Mouse (Mus musculus) stomach, embryonic 15.5 days (tissue): ENCODE measurements around the gene Tacc3. TPM values are rescaled to one million over a fixed set of nuclear protein-coding genes. Genes with fewer than 3 reads are reported as not detected.

ENCODE experiments used
- ATAC-seq: fragments of 200-750 bp; cut with Nextera tagmentation; 2 replicates; pipeline ENCODE4 v1.8.0; 2017; ENCODE audit warnings: low read depth, moderate number of reproducible peaks, moderate TSS enrichment; ENCODE audit not compliant: insufficient read depth, low FRiP score
- H3K27ac ChIP-seq: fragments of 300-500 bp; sonication (generic); 2 replicates; pipeline ENCODE4 v1.5.1; 2015; ENCODE audit warnings: mild to moderate bottlenecking, inconsistent platforms
- H3K27me3 ChIP-seq: fragments of 300-500 bp; sonication (generic); replicated peaks from 2 replicates; pipeline ENCODE4 v1.6.1; 2015; ENCODE audit warnings: inconsistent platforms
- H3K36me3 ChIP-seq: fragments of 300-500 bp; sonication (generic); 2 replicates; pipeline ENCODE4 v1.6.1; 2015; ENCODE audit warnings: inconsistent platforms
- H3K4me1 ChIP-seq: fragments of 300-500 bp; sonication (generic); 2 replicates; pipeline ENCODE4 v1.6.1; 2015; ENCODE audit warnings: inconsistent platforms
- H3K4me2 ChIP-seq: fragments of 300-500 bp; sonication (generic); 2 replicates; pipeline ENCODE4 v1.6.1; 2015; ENCODE audit warnings: mild to moderate bottlenecking, inconsistent platforms
- H3K4me3 ChIP-seq: fragments of 300-500 bp; sonication (generic); replicated peaks from 2 replicates; pipeline ENCODE4 v1.5.1; 2015; ENCODE audit warnings: inconsistent platforms
- H3K9ac ChIP-seq: fragments of 300-500 bp; sonication (generic); 2 replicates; pipeline ENCODE4 v1.6.1; 2015; ENCODE audit warnings: inconsistent platforms
- H3K9me3 ChIP-seq: fragments of 300-500 bp; sonication (generic); 2 replicates; pipeline ENCODE4 v1.6.1; 2016; ENCODE audit warnings: inconsistent platforms
- WGBS: fragments of 180-500 bp; shearing (Covaris S2); methylation state at CpG from one replicate; pipeline ENCODE4 v1.1.7; 2015; 5-methylcytosine and 5-hydroxymethylcytosine counted together
- polyA plus RNA-seq: library from polyadenylated mRNA; unstranded; fragments of >200 nt; fragmentation: Nextera tagmentation; extraction: Ambion mirVana; gene quantifications from 2 replicates; pipeline ENCODE4 v1.2.1, GENCODE M21; 2015

Gene Tacc3
- polyA plus RNA-seq, 1 experiment from 2014 or later = 155 TPM

DNA sequence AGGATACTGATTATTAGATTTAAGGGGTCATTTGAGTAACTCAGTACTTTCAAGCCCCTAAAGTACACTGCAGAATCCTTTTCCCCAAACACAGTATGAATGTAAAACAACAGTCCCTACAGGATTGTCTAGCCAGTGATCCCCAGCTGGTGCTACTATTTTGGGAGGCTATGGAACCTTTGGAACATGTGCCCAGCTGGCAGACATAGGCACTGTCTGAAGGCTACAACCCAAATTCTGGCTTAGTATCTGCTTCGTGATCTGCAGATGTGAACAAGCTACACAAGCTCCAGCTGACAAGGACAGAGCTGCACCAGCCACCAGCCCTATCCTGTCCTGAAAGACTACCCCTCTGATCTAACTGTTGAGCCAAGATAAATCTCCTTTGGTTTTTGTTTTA, 25.4 kb upstream of the Tacc3 start:
- Histone ChIP-seq H3K36me3 (peaks cover 6% of the 10 kb centered on the region), H3K4me2 (no peak overlapping the region), H3K4me3 (no peak overlapping the region), H3K27me3 (no peaks in the 10 kb centered on the region), H3K9me3 (no peaks in the 10 kb centered on the region), H3K4me1 (peaks cover 8% of the 10 kb centered on the region; the same call in 1 of the 2 replicates), H3K9ac (no peak overlapping the region), H3K27ac (no peak overlapping the region)
- 91% methylated on average over 1 of the region's 1 CpGs for WGBS
- no peak for ATAC-seq

DNA sequence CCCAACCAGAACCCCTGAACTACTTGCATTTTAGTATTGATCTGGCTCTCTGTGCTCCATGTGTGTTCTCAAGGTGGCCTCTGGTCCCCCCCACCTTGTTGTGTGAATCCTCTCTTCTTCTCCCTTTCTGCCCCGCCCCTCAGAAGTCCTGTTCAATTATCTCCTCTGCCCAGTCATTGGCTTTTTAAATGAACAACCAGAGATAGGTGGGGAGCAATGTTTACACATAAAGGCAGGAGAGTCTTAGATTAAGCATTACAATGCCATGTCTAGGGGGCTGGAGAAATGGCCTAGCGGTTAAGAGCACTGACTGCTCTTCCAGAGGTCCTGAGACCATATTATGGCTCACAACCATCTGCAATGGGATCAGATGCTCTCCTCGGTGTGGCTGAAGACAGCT, 22.6 kb upstream of the Tacc3 start:
- H3K9me3 ChIP-seq = no peaks in the 10 kb centered on the region
- ATAC-seq = no peak
- no peak overlapping the region for H3K27ac ChIP-seq
- no peak overlapping the region for H3K4me3 ChIP-seq
- H3K9ac ChIP-seq = no peak overlapping the region
- H3K4me1 ChIP-seq = 0 out of 2 replicates have a peak, but pooled peaks cover 3% of the 10 kb centered on the region
- H3K27me3 ChIP-seq = no peaks in the 10 kb centered on the region
- peaks cover 16% of the 10 kb centered on the region for H3K36me3 ChIP-seq
- WGBS = 84% methylated on average over 3 of the region's 3 CpGs
- no peak overlapping the region for H3K4me2 ChIP-seq

DNA sequence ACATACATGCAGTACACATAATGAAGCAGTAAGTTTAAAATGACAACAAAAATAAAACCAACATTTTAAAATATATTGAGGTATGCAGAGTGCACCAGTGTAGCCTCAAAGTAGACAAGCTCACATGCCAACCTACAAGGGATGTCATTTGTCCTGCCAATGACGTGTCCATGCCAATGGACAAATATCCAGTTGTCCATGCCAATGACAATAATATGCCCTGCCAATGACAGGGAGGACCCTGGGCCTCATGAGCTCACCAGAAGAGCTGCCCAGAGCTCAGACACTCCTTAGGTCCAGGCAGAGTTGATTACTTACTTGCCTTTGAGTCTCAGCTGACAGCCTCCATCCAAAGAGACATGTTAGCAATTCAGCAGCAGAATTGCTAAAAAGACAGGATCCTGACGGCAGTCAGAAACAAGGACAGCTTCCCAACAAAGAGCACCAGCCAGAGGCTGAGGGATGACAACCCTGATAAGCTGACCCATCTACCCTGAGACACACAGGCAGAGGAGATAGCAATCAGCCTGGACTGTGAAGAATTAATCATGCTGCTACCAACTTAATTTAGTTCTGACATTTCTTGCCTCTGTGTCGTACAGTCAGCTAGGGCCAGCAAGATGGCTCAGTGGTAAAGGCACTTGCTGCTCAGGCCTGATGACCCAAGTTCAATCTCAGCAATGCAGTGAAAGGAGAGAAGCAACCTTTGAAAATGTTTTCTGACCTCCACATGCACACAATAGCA, 20.1 kb upstream of the Tacc3 start:
- peaks cover 25% of the 10 kb centered on the region for H3K36me3 ChIP-seq
- 77% methylated on average over 3 of the region's 3 CpGs for WGBS
- no peak overlapping the region for H3K4me2 ChIP-seq
- H3K27me3 ChIP-seq = no peaks in the 10 kb centered on the region
- no peak overlapping the region for H3K4me3 ChIP-seq
- H3K9ac ChIP-seq = no peak overlapping the region
- no peaks in the 10 kb centered on the region for H3K9me3 ChIP-seq
- no peaks in the 10 kb centered on the region for H3K4me1 ChIP-seq
- no peak for ATAC-seq
- H3K27ac ChIP-seq = no peak overlapping the region

DNA sequence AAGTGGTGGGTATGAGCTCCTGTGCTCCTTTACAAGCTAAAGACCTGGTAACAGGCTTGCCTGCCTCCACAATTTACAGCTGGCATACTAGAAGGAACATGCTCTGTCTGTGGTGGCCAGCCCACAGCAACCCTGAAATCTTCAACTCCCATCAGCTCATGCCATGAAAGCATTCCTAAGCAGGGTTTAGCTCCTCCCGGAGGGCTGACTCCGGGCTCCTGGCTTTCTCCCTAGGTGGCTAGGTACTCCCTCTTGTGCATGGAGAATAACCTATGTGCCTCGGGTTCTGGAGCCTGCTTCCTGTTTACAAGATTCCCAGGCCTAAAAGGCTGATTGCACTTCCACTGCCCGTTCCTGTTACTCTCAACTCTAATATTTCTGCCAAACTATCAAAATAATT, 19.1 kb upstream of the Tacc3 start:
- no peaks in the 10 kb centered on the region for H3K27me3 ChIP-seq
- H3K27ac ChIP-seq = no peak overlapping the region
- peaks cover 34% of the 10 kb centered on the region for H3K36me3 ChIP-seq
- H3K9me3 ChIP-seq = no peaks in the 10 kb centered on the region
- no peak overlapping the region for H3K4me3 ChIP-seq
- H3K4me2 ChIP-seq = no peak overlapping the region
- ATAC-seq = no peak
- no peak overlapping the region for H3K9ac ChIP-seq
- WGBS = 51% methylated on average over 4 of the region's 4 CpGs
- no peaks in the 10 kb centered on the region for H3K4me1 ChIP-seq

DNA sequence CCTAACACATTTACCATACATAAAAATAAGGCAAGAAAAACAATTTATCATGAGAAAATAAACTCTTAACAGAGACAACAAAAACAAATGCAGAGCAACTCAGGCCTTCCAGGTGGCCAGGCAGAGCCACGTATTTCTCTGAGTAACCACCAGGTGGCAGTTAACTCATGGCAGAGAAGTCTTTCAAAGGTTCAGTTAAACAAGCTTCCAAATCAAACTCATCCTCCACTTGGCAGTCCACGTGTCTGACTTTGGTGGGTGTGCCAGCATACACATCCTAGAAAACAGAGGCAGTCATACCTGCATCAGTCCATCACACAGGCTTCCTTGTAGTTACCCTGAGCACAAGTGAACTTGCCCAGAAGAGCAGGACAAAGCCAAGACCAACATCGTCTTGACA, 17.3 kb upstream of the Tacc3 start:
- Histone ChIP-seq H3K9ac (no peak overlapping the region), H3K4me2 (no peak overlapping the region), H3K27ac (no peak overlapping the region), H3K4me3 (no peak overlapping the region), H3K27me3 (no peaks in the 10 kb centered on the region), H3K36me3 (peaks cover 41% of the 10 kb centered on the region), H3K4me1 (no peaks in the 10 kb centered on the region), H3K9me3 (no peaks in the 10 kb centered on the region)
- no peak for ATAC-seq
- 33% methylated on average over 3 of the region's 3 CpGs for WGBS

DNA sequence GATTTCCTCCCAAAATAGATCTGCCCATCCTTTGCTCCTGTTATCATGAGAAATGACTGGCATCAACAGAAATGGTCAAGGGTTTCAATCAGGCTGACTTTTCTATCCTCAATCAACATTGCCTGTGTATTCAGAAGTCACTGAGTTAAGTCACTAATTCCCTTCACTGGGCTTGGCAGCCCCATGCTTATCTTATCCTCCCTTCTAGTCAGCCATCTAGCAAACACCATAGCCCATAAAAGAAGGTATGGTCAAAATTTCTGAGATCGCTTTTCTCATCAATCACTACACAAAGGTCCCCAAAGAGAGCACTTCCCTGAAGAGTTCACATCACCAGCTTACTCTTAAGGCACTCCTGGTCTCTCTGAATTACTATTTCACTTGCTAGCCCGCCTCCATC, 6.9 kb upstream of the Tacc3 start:
- Histone ChIP-seq H3K9me3 (no peaks in the 10 kb centered on the region), H3K4me3 (peak overlapping the region; percentile 77), H3K27ac (peak overlapping the region; percentile 97; the same call in 1 of the 2 replicates), H3K27me3 (no peaks in the 10 kb centered on the region), H3K9ac (peak overlapping the region; percentile 52; the same call in 1 of the 2 replicates), H3K36me3 (peaks cover 50% of the 10 kb centered on the region), H3K4me2 (peak overlapping the region; percentile 56), H3K4me1 (peaks cover 20% of the 10 kb centered on the region)
- ATAC-seq = no peak
- whole genome bisulfite sequencing = 12% methylated on average over 2 of the region's 2 CpGs

DNA sequence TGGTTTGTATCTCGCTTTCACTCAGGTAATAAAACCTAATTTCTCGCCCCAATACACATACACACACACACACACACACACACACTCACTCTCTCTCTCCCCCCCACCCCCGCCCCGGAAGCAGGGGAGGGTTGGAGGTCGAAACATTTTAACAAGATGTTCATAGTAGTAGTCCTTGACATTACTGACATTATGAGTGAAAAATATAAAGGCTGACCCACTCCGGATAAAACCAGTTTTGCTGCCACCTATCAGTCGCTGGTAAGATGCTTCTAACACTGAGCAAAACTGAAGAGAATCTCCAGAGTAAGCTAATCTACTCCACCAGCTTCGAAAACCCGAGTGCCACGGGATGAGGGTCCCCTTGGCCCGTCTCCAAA, 6.4 kb upstream of the Tacc3 start:
- H3K36me3 ChIP-seq = peaks cover 45% of the 10 kb centered on the region
- H3K27me3 ChIP-seq = no peaks in the 10 kb centered on the region
- H3K9me3 ChIP-seq = no peaks in the 10 kb centered on the region
- H3K4me1 ChIP-seq = peaks cover 22% of the 10 kb centered on the region
- H3K27ac ChIP-seq = peak overlapping the region; percentile 97
- ATAC-seq = no peak
- peak overlapping the region; percentile 56 for H3K4me2 ChIP-seq
- under 1% methylated on average over 11 of the region's 11 CpGs for WGBS
- H3K4me3 ChIP-seq = peak overlapping the region; percentile 77
- peak overlapping the region; percentile 52 for H3K9ac ChIP-seq

DNA sequence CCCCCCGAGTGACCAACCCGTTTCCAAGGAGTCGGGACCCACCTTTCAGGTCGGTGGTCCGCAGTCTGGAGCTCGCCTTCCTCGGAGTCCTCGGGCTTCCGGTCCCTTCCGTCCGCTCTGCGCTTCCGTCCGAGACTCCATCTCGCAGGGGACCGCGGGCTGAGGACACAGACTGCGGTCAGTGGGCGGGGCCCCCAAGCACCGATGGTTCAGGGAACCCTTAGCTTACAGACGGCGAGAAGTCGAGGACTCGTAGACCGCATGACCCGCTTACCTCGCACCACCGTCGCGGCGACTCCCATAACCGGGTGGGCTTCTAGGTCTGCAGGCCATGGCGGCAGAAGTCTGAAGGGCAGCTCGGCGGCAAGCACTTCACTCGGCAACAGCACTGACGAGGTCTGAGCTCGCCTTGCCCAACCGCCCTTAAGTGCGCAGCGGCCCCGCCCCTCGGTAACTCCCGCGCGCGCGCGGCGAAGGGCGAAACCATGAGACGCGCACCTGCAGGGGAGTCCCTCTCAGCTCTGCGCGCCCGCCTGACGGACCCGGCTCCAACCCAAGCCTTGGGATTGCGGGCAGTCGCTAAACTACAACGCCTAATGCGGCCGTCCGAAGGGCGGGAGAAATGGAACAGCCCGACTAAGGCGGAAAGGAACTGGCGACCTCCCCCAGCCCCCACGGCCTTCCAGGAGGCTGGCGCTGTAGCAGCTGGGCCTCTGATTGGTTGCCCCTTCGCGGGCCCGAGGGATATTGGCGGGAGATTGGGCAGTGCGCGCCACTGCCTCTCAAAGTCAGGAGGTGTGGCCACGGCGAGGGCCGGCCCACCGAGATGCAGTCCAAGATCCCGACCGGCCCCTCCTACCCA, 5.8 kb upstream of the Tacc3 start, which contains the start of gene Slbp:
Slbp (minus strand) TSS at position 654 of the 862 bp plus-strand sequence.
- Histone ChIP-seq H3K4me1 (peaks cover 27% of the 10 kb centered on the region), H3K9ac (peak within 1 kb of the TSS; percentile 52), H3K9me3 (no peaks in the 10 kb centered on the region), H3K27me3 (no peaks in the 10 kb centered on the region), H3K36me3 (peaks cover 39% of the 10 kb centered on the region), H3K4me3 (peak within 1 kb of the TSS; percentile 77), H3K4me2 (peak within 1 kb of the TSS; percentile 56), H3K27ac (peak within 1 kb of the TSS; percentile 97)
- ATAC-seq = peak; percentile 95
- WGBS = under 1% methylated on average over 82 of the region's 82 CpGs

DNA sequence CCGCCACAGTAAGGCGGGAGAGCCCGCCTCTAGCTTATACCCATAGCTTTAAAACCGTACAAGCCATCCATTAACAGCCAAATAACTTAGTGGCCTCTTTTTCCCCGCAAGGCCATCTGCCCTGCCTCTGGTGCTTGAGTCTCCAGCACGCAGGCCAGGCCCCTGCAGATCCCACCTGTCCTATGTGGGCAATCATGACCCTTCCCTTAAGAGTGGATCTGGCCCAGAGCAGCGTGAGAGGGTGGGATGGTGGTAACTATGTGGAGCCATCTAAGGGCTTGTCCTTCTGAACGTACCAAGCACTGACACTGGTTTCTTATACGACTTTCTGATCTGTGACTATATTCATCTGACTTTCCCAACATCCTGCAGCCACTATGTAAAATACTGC, 5.2 kb upstream of the Tacc3 start:
- Histone ChIP-seq H3K9ac (no peak overlapping the region; the same call in 1 of the 2 replicates), H3K27me3 (no peaks in the 10 kb centered on the region), H3K4me2 (peak overlapping the region; percentile 56), H3K36me3 (peaks cover 33% of the 10 kb centered on the region), H3K4me3 (peak overlapping the region; percentile 77), H3K9me3 (no peaks in the 10 kb centered on the region), H3K4me1 (peaks cover 27% of the 10 kb centered on the region), H3K27ac (peak overlapping the region; percentile 74)
- 3% methylated on average over 9 of the region's 9 CpGs for WGBS
- ATAC-seq = no peak; the same call in 1 of the 2 replicates

DNA sequence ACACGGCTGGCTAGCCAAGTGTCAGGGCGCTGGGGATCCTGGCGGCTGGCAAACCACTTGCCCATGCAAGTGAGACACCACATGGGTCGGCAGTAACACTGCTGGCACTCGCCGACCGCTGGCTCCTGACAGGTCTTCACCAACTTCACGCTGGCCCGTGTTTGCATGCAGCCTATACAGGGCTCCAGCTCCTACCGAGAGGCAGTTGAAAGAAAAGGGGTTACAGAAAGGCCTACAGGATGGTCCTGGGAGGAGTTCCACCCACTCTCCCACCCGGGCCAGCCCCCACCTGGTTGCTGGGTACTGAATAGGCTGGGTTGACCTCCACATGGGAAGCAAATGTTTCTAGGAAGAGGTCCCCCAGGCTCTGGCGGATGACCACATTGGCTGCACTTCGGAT, 3.5 kb upstream of the Tacc3 start:
- Histone ChIP-seq H3K4me1 (peaks cover 30% of the 10 kb centered on the region), H3K4me2 (no peak overlapping the region), H3K27me3 (no peaks in the 10 kb centered on the region), H3K9me3 (no peaks in the 10 kb centered on the region), H3K27ac (no peak overlapping the region), H3K36me3 (peaks cover 24% of the 10 kb centered on the region), H3K4me3 (no peak overlapping the region), H3K9ac (no peak overlapping the region)
- 94% methylated on average over 13 of the region's 13 CpGs for WGBS
- no peak for ATAC-seq

DNA sequence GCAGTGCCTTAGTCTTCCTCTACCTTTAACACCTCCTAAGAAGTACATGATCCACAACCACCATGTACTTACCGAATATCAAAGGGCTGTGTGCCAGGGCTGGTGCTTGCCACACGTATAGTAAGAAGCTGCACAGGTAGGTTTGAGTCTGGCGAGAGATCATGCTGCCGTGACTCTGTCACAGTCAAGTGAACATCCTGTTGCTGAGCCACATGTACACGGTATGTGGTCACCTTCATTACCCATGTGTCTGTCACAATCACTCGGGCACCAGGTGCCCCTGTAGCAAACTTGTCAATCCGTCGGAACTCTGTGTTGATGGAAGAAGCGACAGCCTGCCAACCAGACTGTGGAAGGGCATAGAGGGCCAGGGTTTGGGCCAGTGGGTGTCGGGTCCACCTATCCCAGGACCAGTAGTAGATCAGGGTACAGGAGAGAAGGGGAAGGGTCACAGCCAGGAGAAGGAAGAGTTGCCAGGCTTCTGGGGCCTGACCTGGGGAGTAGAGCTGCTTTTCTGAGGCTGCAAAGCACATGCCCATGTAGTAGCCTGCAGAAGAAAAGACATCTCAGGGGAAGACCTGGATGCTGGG, 2.6 kb upstream of the Tacc3 start:
- Histone ChIP-seq H3K4me1 (peaks cover 33% of the 10 kb centered on the region), H3K27ac (no peak overlapping the region), H3K27me3 (no peaks in the 10 kb centered on the region), H3K9ac (0 out of 2 replicates have a peak overlapping the region, but pooled peaks have one; percentile 12), H3K9me3 (no peaks in the 10 kb centered on the region), H3K4me2 (no peak overlapping the region), H3K4me3 (0 out of 2 replicates have a peak overlapping the region, but pooled peaks have one; percentile 0), H3K36me3 (peaks cover 21% of the 10 kb centered on the region)
- 90% methylated on average over 10 of the region's 10 CpGs for WGBS
- no peak for ATAC-seq
